Mouse (Mus musculus): ENCODE data around the gene Ccdc13. TPM values are rescaled to one million over a fixed set of nuclear protein-coding genes. Genes with fewer than 3 reads are reported as not detected.

Ccdc13 gene
- polyA plus RNA-seq, 1 experiment from 2014 or later: 3.6 TPM

DNA sequence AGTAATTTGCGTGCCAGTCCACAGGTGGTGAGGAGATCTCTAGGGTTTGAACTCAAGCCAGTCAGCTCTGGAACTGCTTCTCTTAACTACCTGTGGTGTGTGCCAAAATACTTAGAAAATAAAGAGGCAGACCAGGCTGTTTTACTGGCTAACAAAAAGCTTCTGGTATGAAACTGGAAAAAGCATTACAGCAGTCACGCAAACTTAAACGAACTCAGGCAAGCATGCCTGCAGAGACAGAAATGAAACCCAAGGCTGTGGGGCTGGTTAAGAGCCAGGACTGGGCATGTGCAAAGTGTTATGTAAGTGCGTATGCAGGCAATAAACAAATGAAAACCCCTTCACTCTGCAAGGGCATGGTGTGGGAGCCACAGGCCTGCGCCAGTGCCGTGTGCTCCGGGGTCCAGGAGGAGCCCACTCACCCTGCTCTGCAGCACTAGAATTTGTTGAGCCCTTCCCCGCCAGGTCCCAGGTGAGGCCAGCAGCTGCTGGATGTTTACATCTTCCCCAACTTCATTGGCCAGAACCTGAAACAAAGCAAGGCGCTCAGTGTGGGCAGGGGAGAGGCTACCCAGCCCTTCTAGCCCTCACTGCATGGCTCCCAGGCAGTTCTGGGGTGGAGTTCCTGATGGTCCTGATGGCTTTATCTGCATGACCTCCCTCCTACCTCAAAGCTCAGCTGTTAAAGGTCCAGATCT lies 20.0 kb downstream of the Ccdc13 start:
- Histone ChIP-seq H3K4me1 (ENCODE audit: control insufficient read depth, insufficient read depth, low read depth, low read length) (peaks cover 11% of the 10 kb centered on the region), H3K4me3 (ENCODE audit: low read length) (no peak overlapping the region), H3K9me3 (ENCODE audit: control insufficient read depth, low read length) (no peaks in the 10 kb centered on the region), H3K36me3 (ENCODE audit: control insufficient read depth, insufficient read depth, low read length) (no peaks in the 10 kb centered on the region), H3K27me3 (replicated peaks; ENCODE audit: control insufficient read depth, insufficient read depth, low read length) (no peaks in the 10 kb centered on the region), H3K9ac (ENCODE audit: low read depth, low read length) (no peak overlapping the region), H3K27ac (ENCODE audit: low read depth, low read length) (peak overlapping the region; percentile 57; the same call in 1 of the 2 replicates), H3K4me2 (ENCODE audit: low read length) (no peak overlapping the region)
- 73% methylated on average over 9 of the region's 9 CpGs for WGBS
- ATAC-seq: no peak

DNA sequence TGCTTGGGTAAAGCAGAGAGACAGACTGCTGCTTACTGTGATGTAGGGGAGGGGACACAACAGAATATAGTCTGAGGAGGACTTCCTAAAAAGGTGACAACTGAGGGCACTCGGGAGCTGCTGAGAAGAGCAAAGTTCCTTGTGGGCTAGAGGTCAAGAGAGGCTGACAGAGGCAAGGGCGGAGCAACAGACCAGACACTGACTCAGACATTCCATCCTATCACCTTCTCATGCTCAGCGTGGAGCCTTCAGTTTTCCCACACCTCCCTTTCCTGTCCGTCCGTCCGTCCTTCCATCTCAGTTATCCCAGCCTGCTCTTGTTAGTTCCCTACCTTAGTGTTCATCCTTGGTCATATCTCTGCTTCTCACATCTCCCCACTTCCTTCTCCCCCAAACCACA lies 24.1 kb downstream of the Ccdc13 start:
- H3K4me3 ChIP-seq (ENCODE audit: low read length): no peak overlapping the region
- H3K9me3 ChIP-seq (ENCODE audit: control insufficient read depth, low read length): no peaks in the 10 kb centered on the region
- peaks cover 11% of the 10 kb centered on the region for H3K4me1 ChIP-seq (ENCODE audit: control insufficient read depth, insufficient read depth, low read depth, low read length)
- H3K4me2 ChIP-seq (ENCODE audit: low read length): no peak overlapping the region
- H3K27me3 ChIP-seq (replicated peaks; ENCODE audit: control insufficient read depth, insufficient read depth, low read length): no peaks in the 10 kb centered on the region
- no peak overlapping the region for H3K27ac ChIP-seq (ENCODE audit: low read depth, low read length)
- H3K36me3 ChIP-seq (ENCODE audit: control insufficient read depth, insufficient read depth, low read length): no peaks in the 10 kb centered on the region
- 83% methylated on average over 6 of the region's 6 CpGs for WGBS
- no peak overlapping the region for H3K9ac ChIP-seq (ENCODE audit: low read depth, low read length)
- ATAC-seq: no peak

DNA sequence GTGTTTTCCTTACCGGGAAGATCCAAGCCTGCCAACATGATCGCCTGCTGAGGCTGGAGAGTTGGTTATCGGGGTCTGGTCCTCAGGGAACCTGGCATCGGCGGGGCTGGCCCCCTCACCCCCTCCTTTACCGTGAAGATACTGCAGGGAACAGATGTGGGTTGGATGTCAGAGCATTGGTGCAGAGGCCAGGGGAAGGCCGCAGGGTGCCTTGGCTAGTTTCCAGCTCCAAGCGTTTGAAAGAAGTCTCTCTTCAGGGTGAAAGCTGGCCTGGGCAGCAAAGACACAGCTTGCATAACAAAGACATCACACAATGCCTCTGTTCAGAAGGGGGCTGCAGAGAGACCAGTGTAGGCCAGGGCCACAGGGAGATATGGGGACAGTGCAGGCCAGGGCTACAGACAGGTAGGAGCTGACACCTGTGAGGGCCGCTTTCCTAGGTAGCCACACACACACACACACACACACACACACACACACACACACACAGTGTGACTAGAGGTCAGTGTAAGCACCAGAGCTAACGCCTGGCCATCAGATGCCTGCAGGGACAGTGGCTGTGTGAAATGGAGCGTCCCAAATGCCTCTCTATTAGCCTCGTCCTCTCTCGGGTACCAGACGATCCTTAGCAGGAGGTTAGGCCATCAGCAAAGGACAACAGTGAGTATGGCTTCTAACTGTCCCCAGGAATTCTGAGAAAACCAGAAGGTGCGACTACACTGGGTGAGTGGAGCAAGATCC lies 29.0 kb downstream of the Ccdc13 start:
- Histone ChIP-seq H3K9ac (ENCODE audit: low read depth, low read length) (peak overlapping the region; percentile 0; the same call in 1 of the 2 replicates), H3K27me3 (replicated peaks; ENCODE audit: control insufficient read depth, insufficient read depth, low read length) (no peaks in the 10 kb centered on the region), H3K4me3 (ENCODE audit: low read length) (no peak overlapping the region), H3K4me1 (ENCODE audit: control insufficient read depth, insufficient read depth, low read depth, low read length) (peaks cover 18% of the 10 kb centered on the region), H3K36me3 (ENCODE audit: control insufficient read depth, insufficient read depth, low read length) (no peaks in the 10 kb centered on the region), H3K27ac (ENCODE audit: low read depth, low read length) (peak overlapping the region; percentile 68), H3K4me2 (ENCODE audit: low read length) (no peak overlapping the region), H3K9me3 (ENCODE audit: control insufficient read depth, low read length) (no peaks in the 10 kb centered on the region)
- peak; percentile 85 for ATAC-seq
- WGBS: 10% methylated on average over 15 of the region's 15 CpGs

DNA sequence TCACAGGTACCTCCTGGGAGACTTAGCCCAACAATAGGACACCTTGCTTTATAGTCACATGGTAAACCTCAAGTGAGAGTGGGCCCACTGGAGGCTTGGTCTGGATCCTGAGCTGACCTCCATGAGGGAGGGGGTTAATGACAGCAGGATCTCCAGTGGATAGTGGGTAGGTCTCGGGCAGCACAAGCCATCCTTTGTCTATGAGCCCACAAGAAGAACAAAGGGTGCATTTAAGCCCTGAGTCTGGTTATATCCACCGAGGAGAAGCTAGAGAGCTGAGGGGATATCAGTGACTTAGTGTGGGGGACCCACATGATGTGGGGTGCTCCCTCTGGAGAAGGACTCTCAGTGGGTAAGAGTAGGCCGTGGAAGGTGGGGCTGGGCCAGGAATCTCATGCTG lies 30.8 kb downstream of the Ccdc13 start:
- 0 out of 2 replicates have a peak, but pooled peaks have one; percentile 7 for ATAC-seq
- H3K9ac ChIP-seq (ENCODE audit: low read depth, low read length): no peak overlapping the region
- 49% methylated on average over 3 of the region's 3 CpGs for WGBS
- H3K4me3 ChIP-seq (ENCODE audit: low read length): no peak overlapping the region
- H3K27me3 ChIP-seq (replicated peaks; ENCODE audit: control insufficient read depth, insufficient read depth, low read length): no peaks in the 10 kb centered on the region
- H3K4me1 ChIP-seq (ENCODE audit: control insufficient read depth, insufficient read depth, low read depth, low read length): peaks cover 18% of the 10 kb centered on the region
- H3K9me3 ChIP-seq (ENCODE audit: control insufficient read depth, low read length): no peaks in the 10 kb centered on the region
- H3K27ac ChIP-seq (ENCODE audit: low read depth, low read length): no peak overlapping the region
- H3K4me2 ChIP-seq (ENCODE audit: low read length): no peak overlapping the region
- no peaks in the 10 kb centered on the region for H3K36me3 ChIP-seq (ENCODE audit: control insufficient read depth, insufficient read depth, low read length)

DNA sequence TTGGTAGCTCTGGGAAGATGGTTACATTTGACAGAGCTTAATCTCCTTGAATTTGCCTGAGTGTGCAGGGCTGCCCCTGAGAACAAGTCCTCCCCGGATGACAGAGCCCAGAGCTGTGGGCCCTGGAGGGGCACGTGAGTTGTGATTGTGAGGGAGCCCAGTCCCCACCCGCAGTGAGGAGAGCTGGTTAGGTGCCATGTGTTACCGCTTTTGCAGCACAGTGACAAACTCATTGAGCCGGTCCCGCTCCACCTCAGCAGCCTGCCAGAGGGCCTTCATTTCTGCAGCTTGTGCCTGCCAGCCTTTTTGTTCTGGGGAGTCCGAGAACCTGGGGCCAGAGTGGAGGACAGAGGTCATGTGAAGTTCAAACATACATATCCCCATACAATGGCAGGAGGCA lies 31.3 kb downstream of the Ccdc13 start:
- Histone ChIP-seq H3K4me1 (ENCODE audit: control insufficient read depth, insufficient read depth, low read depth, low read length) (peaks cover 18% of the 10 kb centered on the region), H3K27me3 (replicated peaks; ENCODE audit: control insufficient read depth, insufficient read depth, low read length) (no peaks in the 10 kb centered on the region), H3K9me3 (ENCODE audit: control insufficient read depth, low read length) (no peaks in the 10 kb centered on the region), H3K27ac (ENCODE audit: low read depth, low read length) (no peak overlapping the region), H3K4me3 (ENCODE audit: low read length) (no peak overlapping the region), H3K36me3 (ENCODE audit: control insufficient read depth, insufficient read depth, low read length) (no peaks in the 10 kb centered on the region), H3K4me2 (ENCODE audit: low read length) (no peak overlapping the region), H3K9ac (ENCODE audit: low read depth, low read length) (no peak overlapping the region)
- 54% methylated on average over 7 of the region's 7 CpGs for WGBS
- ATAC-seq: no peak

DNA sequence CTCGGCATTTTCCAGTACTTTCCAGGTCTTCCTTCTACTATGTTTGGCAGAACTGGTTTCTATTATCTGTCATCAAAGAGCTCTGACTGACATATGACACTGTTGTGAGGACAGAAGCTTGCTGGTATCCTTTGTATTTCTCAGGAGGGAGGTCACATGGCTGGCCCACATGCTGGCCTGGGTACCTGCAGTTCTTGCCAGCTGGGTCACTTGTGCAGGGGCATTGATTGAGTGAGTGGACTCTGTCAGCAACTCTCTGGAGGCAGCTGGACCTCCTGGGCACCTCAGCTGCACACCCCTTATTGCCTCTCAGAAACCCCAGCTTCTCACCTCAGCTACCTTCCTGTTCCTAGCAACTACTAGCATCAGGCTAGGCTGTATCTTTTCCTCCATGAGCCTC lies 31.7 kb downstream of the Ccdc13 start:
- no peak for ATAC-seq
- no peaks in the 10 kb centered on the region for H3K27me3 ChIP-seq (replicated peaks; ENCODE audit: control insufficient read depth, insufficient read depth, low read length)
- H3K4me2 ChIP-seq (ENCODE audit: low read length): no peak overlapping the region
- no peaks in the 10 kb centered on the region for H3K36me3 ChIP-seq (ENCODE audit: control insufficient read depth, insufficient read depth, low read length)
- WGBS: 57% methylated on average over 1 of the region's 1 CpGs
- peaks cover 18% of the 10 kb centered on the region for H3K4me1 ChIP-seq (ENCODE audit: control insufficient read depth, insufficient read depth, low read depth, low read length)
- H3K9ac ChIP-seq (ENCODE audit: low read depth, low read length): no peak overlapping the region
- H3K9me3 ChIP-seq (ENCODE audit: control insufficient read depth, low read length): no peaks in the 10 kb centered on the region
- no peak overlapping the region for H3K27ac ChIP-seq (ENCODE audit: low read depth, low read length)
- no peak overlapping the region for H3K4me3 ChIP-seq (ENCODE audit: low read length)

DNA sequence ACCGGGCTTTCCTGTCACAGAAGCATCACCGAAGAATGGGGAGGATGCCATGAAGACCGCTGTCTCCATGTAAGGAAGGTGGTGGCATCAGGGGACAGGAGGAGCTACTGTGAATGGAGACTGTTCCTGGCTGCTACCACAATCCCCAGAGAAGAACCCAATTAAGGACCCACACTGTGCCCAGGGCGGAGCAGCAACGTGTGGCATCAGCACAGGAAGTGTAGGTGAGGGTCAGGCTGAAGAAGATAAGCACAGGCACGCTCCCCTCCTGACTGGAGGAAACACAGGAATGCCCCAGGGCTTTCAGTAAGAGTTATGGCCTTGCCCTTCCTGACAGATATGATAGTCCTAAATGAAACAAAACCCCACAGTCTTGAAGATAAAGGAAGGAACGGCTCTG lies 36.5 kb downstream of the Ccdc13 start:
- Histone ChIP-seq H3K27ac (ENCODE audit: low read depth, low read length) (no peak overlapping the region), H3K4me2 (ENCODE audit: low read length) (no peak overlapping the region), H3K9me3 (ENCODE audit: control insufficient read depth, low read length) (no peaks in the 10 kb centered on the region), H3K9ac (ENCODE audit: low read depth, low read length) (no peak overlapping the region), H3K36me3 (ENCODE audit: control insufficient read depth, insufficient read depth, low read length) (no peaks in the 10 kb centered on the region), H3K4me1 (ENCODE audit: control insufficient read depth, insufficient read depth, low read depth, low read length) (peaks cover 2% of the 10 kb centered on the region; the same call in 1 of the 2 replicates), H3K4me3 (ENCODE audit: low read length) (no peak overlapping the region), H3K27me3 (replicated peaks; ENCODE audit: control insufficient read depth, insufficient read depth, low read length) (no peaks in the 10 kb centered on the region)
- WGBS: 80% methylated on average over 7 of the region's 7 CpGs
- ATAC-seq: no peak

DNA sequence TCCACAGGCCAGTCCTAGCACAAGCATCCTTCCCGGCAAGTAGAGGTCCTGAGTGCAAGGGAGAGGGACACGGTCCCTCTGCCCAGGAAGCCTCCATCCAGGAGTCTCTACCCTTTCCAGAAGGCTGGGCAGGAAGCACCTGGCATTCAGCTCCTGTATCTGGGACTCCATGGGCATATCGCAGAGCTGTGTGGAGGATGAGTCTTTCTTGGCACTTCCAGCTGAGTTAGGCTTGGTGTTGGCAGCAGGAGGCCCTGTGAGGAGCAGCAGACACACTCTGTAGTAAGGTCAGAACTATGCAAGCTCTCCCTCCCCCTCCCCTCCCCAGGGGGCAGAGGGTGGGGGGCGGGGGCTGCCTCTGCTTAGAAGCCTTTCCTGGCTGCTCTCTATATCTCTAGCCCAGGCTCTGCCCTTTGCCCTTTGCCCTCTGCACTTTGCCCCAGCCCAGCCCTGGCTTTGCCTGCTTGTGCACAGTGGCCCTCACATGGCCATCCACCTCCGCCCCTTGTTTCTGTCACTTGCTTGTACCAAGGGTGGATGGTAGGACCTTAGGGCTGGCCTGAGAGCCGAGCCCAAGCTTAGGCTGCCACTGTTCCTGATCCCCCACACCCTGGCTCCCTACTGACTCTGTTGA lies 40.3 kb downstream of the Ccdc13 start:
- H3K9ac ChIP-seq (ENCODE audit: low read depth, low read length): no peak overlapping the region
- no peak overlapping the region for H3K27ac ChIP-seq (ENCODE audit: low read depth, low read length)
- ATAC-seq: no peak
- no peak overlapping the region for H3K4me2 ChIP-seq (ENCODE audit: low read length)
- no peaks in the 10 kb centered on the region for H3K9me3 ChIP-seq (ENCODE audit: control insufficient read depth, low read length)
- no peaks in the 10 kb centered on the region for H3K27me3 ChIP-seq (replicated peaks; ENCODE audit: control insufficient read depth, insufficient read depth, low read length)
- H3K4me3 ChIP-seq (ENCODE audit: low read length): no peak overlapping the region
- H3K4me1 ChIP-seq (ENCODE audit: control insufficient read depth, insufficient read depth, low read depth, low read length): no peaks in the 10 kb centered on the region; the same call in 1 of the 2 replicates
- no peaks in the 10 kb centered on the region for H3K36me3 ChIP-seq (ENCODE audit: control insufficient read depth, insufficient read depth, low read length)
- 49% methylated on average over 6 of the region's 6 CpGs for WGBS

DNA sequence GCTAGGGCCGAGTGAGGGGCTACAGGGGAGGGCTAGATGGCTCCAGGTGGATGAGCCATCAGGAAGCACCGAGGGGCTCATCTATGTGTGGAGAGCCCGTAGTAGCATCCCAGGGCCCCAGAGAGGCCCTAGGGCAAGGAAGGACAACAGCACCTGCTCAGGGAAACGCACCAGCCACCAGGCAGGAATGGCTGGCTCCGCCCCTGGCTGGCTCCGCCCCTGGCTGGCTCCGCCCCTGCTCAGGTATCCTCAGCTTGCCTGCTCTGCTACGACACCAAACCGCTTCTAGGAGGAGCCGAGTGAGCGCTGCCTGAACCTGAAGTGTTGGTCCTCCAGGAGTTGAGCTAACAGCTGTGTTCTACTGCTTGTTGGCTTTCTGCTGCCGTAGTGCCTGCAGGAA lies 41.5 kb downstream of the Ccdc13 start:
- H3K4me1 ChIP-seq (ENCODE audit: control insufficient read depth, insufficient read depth, low read depth, low read length): no peaks in the 10 kb centered on the region; the same call in 1 of the 2 replicates
- no peak overlapping the region for H3K4me3 ChIP-seq (ENCODE audit: low read length)
- no peak overlapping the region for H3K4me2 ChIP-seq (ENCODE audit: low read length)
- WGBS: 33% methylated on average over 12 of the region's 12 CpGs
- no peaks in the 10 kb centered on the region for H3K9me3 ChIP-seq (ENCODE audit: control insufficient read depth, low read length)
- no peaks in the 10 kb centered on the region for H3K36me3 ChIP-seq (ENCODE audit: control insufficient read depth, insufficient read depth, low read length)
- no peak for ATAC-seq
- no peak overlapping the region for H3K9ac ChIP-seq (ENCODE audit: low read depth, low read length)
- H3K27ac ChIP-seq (ENCODE audit: low read depth, low read length): no peak overlapping the region
- no peaks in the 10 kb centered on the region for H3K27me3 ChIP-seq (replicated peaks; ENCODE audit: control insufficient read depth, insufficient read depth, low read length)

Data from hindbrain, embryonic 16.5 days (tissue).